Mouse (Mus musculus): Measurements from ENCODE around the gene Arhgef6. TPM values are rescaled to one million over a fixed set of nuclear protein-coding genes. Genes with fewer than 3 reads are reported as not detected.

The Arhgef6 gene
- polyA plus RNA-seq (2012; ENCODE audit: low replicate concordance): 1.2 and 1.3 TPM in 2 replicates

DNA sequence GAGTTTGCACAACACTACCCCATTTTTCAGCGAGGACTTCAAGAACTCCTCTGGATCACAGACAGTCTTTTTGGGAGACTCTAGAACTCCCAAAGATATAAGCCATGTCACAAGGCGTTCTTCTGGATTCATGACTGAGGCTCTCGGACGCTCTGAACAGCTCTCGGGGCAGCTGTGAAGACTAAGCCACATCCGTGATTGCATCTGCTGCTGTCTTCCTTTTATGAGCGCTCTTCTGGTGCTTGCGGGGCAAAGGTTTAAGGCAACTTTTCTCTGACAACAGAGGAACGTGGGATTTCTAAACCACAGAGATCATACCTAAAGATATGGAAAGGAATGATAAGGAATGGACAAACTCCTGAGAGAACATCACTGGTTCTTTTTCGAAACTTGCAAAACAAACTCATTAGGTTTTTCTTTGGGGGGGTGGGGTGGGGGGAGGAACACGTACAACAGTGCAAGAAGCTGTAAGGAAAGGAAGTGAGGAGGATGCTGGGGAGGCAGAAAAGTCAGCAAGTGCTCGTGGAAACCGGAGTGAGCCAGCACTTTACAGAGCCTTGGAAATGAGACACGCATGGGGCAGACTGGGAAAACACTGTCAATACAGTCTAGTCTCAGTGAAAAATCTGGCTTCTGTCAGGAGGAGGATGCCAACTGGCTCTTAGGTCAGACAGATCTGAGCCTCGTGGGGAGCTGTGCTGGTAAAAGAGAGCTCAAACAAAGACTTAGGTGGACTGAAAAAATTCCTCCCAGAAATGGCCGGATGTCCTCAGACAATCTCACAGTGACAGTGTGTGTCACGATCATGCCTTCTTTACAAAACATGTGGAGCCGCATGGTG, at the start of gene Arhgef6:
Arhgef6 (minus strand) TSS at position 359 of the 841 bp plus-strand sequence.

DNA sequence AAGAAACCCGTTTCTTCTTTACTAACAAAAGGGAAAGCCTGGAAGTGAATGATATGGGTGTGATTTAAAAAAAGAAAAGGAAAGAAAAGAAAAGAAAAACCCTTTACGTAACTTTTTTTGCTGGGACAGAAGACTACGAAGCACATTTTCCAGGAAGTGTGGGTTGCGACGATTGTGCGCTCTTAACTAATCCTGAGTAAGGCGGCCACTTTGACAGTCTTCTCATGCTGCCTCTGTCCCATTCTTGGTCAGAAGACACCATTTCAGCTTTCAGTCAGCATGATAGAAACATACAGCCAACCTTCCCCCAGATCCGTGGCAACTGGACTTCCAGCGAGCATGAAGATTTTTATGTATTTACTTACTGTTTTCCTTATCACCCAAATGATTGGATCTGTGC, 126.7 kb downstream of the Arhgef6 start, which contains the start of gene Cd40lg:
Cd40lg (plus strand) TSS at position 268 of the 400 bp plus-strand sequence.

Other genes with a start within 250 kb of the Arhgef6 start
- gene Cd40lg, start 126.6 kb downstream of the Arhgef6 start, polyA plus RNA-seq (2012; ENCODE audit: low replicate concordance): 0.28 TPM in 1 of 2 replicates, not detected in the other
- 11.2 and 14.0 TPM in 2 replicates for gene Rbmx, start 54.3 kb upstream of the Arhgef6 start, polyA plus RNA-seq (2012; ENCODE audit: low replicate concordance)
- gene Gm364, start 70.4 kb upstream of the Arhgef6 start, polyA plus RNA-seq (2012; ENCODE audit: low replicate concordance): not detected in 2 replicates
- gene Gpr101, start 165.0 kb upstream of the Arhgef6 start, polyA plus RNA-seq (2012; ENCODE audit: low replicate concordance): not detected in 2 replicates